Mouse (Mus musculus) B cell, adult (primary cell): Measurements from ENCODE around the gene Ascc3. TPM values are rescaled to one million over a fixed set of nuclear protein-coding genes. Genes with fewer than 3 reads are reported as not detected.

Source experiments
- total RNA-seq: library from RNA; stranded (reverse); gene quantifications from 4 replicates; pipeline ENCODE4 v1.2.4, GENCODE M21; 2023; ENCODE audit not compliant: inconsistent age

Gene Ascc3
- total RNA-seq = 64.2 to 70.1 TPM (median 67.7 TPM) in 4 replicates

GRCm38 (mm10) chr10:50592355-50593293 lies at the start of gene Ascc3:
Gene Ascc3 (plus strand): TSS chr10:50592669.

DNA sequence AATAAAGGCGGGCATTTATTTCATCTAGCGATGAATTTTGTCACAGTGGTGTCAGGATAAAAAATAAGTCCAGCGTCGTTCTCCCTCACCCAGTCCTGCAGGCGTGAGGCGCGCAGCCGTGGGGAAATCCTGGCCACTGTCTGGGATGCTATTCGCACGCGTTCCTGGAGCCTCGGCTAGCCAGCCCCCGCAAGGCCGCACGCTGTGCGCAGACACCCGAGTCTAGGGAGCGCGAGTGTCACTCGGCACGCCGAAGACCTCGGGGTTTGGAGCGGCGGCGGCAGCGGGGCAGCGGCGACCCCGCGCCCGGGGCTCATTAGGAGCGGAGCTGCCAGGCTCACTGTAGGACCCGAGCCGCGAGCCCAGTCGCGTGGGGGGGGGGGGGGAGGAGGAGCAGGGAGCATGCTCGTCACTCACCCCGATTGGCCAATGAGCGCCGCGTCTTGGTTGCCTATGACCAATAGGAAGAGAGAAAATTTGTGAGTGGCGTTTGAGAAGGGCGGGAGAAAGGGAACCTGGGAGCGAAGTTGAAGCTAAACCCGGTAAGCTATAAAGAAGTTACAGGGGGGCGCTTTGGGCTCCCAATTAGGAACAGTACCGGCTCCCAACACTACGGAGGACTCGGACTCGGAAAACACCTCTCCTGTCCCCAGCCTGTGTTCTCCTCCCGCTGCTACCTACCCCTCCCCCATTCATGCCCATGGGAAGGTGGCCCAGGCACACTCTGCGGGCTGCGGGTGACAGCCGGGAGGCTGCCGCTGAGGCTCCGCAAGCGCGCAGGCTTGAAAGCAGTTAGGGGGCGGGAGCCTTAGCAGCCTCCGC lies 301.9 kb downstream of the Ascc3 start, which contains the start of gene Sim1:
Sim1 (plus strand) TSS at position 585 of the 822 bp plus-strand sequence.

